Mouse (Mus musculus) spleen, adult 2 months (tissue): ENCODE data around the gene Slit3. TPM values are rescaled to one million over a fixed set of nuclear protein-coding genes. Genes with fewer than 3 reads are reported as not detected.

Source experiments
- DNase-seq, 2 experiments: peaks; one replicate each; pipeline versions ENCODE4 v3.0.0 to v3.0.0-alpha.2; 2012 to 2021; ENCODE audit warnings: low spot score in 2 of 2, low read depth in 1 of 2
- H3K27ac ChIP-seq: fragments of 200-500 bp; 2 replicates; pipeline ENCODE4 v1.5.1; 2012; ENCODE audit warnings: low read length, inconsistent platforms; ENCODE audit not compliant: insufficient read depth
- H3K27me3 ChIP-seq: fragments of 200-500 bp; 2 replicates; pipeline ENCODE4 v1.6.1; 2012; ENCODE audit warnings: mild to moderate bottlenecking, moderate library complexity, low read length, inconsistent platforms; ENCODE audit not compliant: control insufficient read depth, insufficient read depth
- H3K36me3 ChIP-seq: fragments of 200-500 bp; 2 replicates; pipeline ENCODE4 v1.6.1; 2012; ENCODE audit warnings: mild to moderate bottlenecking, low read length, inconsistent platforms; ENCODE audit not compliant: control insufficient read depth, insufficient read depth
- H3K4me1 ChIP-seq: fragments of 200-500 bp; 2 replicates; pipeline ENCODE4 v1.6.1; 2011; ENCODE audit warnings: inconsistent platforms; ENCODE audit not compliant: control insufficient read depth, insufficient read depth, insufficient read length
- H3K4me3 ChIP-seq: fragments of 200-500 bp; 2 replicates; pipeline ENCODE4 v1.5.1; 2011; ENCODE audit warnings: mild to moderate bottlenecking, inconsistent platforms; ENCODE audit not compliant: insufficient read depth, insufficient read length; ENCODE audit errors: extremely low read depth
- CTCF ChIP-seq: fragments of 200-500 bp; IDR thresholded peaks from 2 replicates; pipeline ENCODE4 v1.5.1; 2011; ENCODE audit warnings: mild to moderate bottlenecking, inconsistent platforms; ENCODE audit not compliant: insufficient read depth, insufficient read length, insufficient replicate concordance; ENCODE audit errors: extremely low read depth
- POLR2A ChIP-seq: fragments of 200-500 bp; IDR thresholded peaks from 2 replicates; pipeline ENCODE4 v1.6.1; 2011; ENCODE audit warnings: low read depth, low read length, inconsistent platforms
- whole genome bisulfite sequencing: fragments of 180-500 bp; shearing (Covaris S2); methylation state at CpG from one replicate; pipeline ENCODE4 v1.1.7; 2018; 5-methylcytosine and 5-hydroxymethylcytosine counted together
- polyA plus RNA-seq: library from polyadenylated mRNA; depleted of rRNA; stranded (reverse); fragments of >200 nt; gene quantifications from 2 replicates; pipeline ENCODE4 v1.2.3, GENCODE M21; 2012

Gene Slit3
- polyA plus RNA-seq, 1 experiment: 6.6 TPM

DNA sequence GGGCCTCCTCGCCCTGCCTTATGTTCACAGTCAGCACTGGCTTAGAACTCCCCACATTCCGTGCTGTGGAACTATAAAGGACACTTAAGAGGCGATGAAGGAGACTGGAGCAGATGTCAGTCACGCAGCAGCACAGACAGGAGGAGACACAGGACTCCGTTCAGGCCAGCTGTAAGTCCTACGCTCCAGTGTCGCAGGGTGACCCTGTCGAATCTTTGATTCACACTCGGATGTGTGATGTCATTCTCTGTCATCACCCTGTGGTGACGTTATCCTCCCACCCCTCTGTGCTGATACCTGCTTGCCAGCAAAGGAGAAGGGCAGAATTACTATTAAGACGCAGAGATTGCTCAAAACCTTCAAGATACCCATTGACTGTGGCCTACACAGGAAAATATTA lies 448.9 kb downstream of the Slit3 start:
- H3K4me3 ChIP-seq: no peak overlapping the region
- DNase-seq: no peak
- WGBS: 85% methylated on average over 11 of the region's 11 CpGs

DNA sequence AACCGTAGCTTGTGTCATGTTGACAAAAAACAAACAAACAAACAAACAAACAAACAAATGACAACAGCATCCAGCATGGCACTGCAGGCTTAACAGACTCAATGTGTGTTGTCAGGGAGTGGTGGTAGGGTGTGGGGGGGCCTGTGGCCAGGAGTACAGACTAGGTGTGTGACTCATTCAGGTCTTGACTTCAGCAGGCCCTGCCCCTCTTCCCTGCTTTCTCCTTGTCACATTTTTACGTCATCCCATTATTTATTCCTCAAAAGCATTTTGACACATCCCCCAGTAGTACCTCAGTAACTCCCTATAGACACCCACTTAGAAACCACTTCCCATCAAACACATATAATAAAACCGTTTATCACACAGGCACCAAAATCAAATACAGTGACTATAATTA lies 450.9 kb downstream of the Slit3 start:
- no peaks in the 10 kb centered on the region for H3K36me3 ChIP-seq
- no peak for TF ChIP-seq CTCF
- TF ChIP-seq POLR2A: no peak
- H3K4me1 ChIP-seq: no peaks in the 10 kb centered on the region
- DNase-seq: no peak
- no peak overlapping the region for H3K27ac ChIP-seq
- 73% methylated on average over 3 of the region's 3 CpGs for WGBS
- H3K4me3 ChIP-seq: no peak overlapping the region
- no peaks in the 10 kb centered on the region for H3K27me3 ChIP-seq

More for the DNA sequence above, 448.9 kb downstream of the Slit3 start:
- H3K4me1 ChIP-seq: no peaks in the 10 kb centered on the region
- no peaks in the 10 kb centered on the region for H3K27me3 ChIP-seq
- no peak overlapping the region for H3K27ac ChIP-seq
- H3K36me3 ChIP-seq: no peaks in the 10 kb centered on the region
- TF ChIP-seq CTCF (no peak), POLR2A (no peak)

DNA sequence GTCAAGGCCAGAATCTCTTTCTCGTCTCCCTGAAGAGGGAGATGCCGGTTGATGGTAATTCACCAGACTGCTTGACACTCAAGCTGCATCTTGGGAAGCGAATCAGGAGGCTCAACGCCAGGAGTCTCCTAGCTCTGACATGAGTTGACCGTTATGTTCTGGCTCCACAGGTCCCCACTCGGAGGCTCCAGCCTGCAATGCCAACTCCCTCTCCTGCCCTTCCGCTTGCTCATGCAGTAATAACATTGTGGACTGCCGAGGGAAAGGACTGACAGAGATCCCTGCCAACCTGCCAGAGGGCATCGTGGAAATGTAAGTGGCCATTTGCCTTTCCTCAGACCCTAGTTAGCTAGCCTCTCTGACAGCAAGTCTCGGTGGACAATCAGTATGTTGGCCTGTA lies 457.8 kb downstream of the Slit3 start:
- 93% methylated on average over 10 of the region's 10 CpGs for WGBS
- Histone ChIP-seq H3K27me3 (no peaks in the 10 kb centered on the region), H3K4me3 (no peak overlapping the region), H3K27ac (no peak overlapping the region), H3K36me3 (no peaks in the 10 kb centered on the region), H3K4me1 (no peaks in the 10 kb centered on the region)
- no peak for DNase-seq
- TF ChIP-seq CTCF: no peak
- TF ChIP-seq POLR2A: no peak

DNA sequence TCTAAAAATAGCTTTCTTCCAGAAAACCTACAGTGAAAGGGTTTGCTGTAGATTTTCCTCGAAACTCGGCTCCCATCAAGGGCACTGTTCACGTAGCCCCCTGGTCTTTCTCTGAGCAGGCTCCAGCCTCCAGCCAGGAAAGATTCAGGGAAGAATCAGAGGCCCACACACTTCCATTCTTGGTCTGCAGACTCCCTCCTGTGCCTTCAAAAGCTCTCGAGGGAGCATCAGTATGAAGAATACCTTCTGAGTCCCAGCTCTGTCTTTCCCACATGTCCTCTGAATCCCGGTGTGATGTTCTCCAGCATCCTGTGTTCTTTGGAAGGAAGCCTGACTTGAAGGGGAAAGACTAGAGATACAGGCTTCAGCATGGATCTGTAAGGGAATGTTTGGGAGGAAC lies 461.6 kb downstream of the Slit3 start:
- WGBS: 81% methylated on average over 5 of the region's 5 CpGs
- Histone ChIP-seq H3K36me3 (no peaks in the 10 kb centered on the region), H3K4me3 (no peak overlapping the region), H3K27me3 (no peaks in the 10 kb centered on the region), H3K27ac (no peak overlapping the region), H3K4me1 (no peaks in the 10 kb centered on the region)
- TF ChIP-seq CTCF: no peak
- no peak for TF ChIP-seq POLR2A
- DNase-seq: no peak

DNA sequence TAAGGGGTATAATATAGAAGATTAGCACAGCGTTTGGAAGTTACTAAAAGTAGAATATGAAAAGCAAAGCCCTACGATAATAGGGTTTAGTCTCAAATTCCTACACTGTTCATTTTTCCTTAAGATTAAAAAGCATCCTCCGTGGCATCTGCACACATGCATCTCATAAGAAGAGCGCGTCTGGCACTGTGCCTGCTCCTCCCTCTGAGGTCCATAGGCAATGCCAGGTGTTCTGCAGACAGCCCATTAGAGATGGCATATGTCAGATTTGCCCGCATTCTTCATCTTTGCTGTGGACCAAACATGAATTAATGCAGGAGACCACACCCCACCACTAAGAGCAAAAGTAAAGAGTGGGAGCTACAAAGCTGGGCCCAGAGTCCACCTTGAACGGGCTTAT lies 462.6 kb downstream of the Slit3 start:
- H3K27me3 ChIP-seq: no peaks in the 10 kb centered on the region

DNA sequence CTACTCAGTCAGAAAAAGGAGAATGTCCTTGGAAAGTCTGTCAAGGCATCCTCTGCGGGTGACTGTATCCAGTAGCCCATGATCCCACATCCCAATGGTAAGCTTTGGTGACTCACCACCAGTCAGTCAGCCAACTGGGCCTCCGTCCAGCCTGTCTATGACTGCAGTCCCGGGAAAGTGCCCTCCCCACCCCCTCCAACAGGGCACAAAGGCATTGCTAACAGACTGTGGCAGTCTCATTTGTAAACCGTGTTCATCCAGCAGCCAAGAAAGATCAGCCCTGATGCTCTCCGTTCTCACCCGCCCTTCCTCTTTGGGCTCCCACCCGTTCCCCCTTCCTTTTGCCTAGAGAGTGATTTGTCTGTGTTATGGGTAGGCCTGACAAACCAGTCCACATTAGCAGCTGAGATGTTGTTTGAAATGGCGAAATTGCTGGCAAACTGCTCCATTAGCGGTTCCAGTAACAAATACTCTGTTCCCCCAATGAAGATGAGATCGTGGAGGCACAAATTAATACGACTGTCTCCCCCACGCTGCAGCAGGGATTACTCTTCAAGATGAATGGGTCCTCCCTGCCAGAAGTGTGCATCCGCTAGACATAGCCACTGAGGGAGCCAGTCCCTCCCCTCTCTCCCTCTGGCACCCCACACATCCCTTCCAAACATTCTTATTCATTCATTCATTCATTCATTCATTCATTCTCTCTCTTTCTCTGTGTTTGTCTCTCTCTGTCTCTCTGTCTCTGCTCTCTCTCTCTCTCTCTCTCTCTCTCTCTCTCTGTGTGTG lies 466.3 kb downstream of the Slit3 start:
- WGBS: 75% methylated on average over 13 of the region's 13 CpGs
- Histone ChIP-seq H3K4me1 (no peaks in the 10 kb centered on the region), H3K4me3 (no peak overlapping the region), H3K36me3 (no peaks in the 10 kb centered on the region), H3K27ac (no peak overlapping the region), H3K27me3 (no peaks in the 10 kb centered on the region)
- TF ChIP-seq POLR2A: no peak
- TF ChIP-seq CTCF: no peak
- DNase-seq: no peak

More for the DNA sequence above, 462.6 kb downstream of the Slit3 start:
- 92% methylated on average over 7 of the region's 7 CpGs for WGBS
- Histone ChIP-seq H3K4me1 (no peaks in the 10 kb centered on the region), H3K4me3 (no peak overlapping the region), H3K36me3 (no peaks in the 10 kb centered on the region), H3K27ac (no peak overlapping the region)
- DNase-seq: no peak
- TF ChIP-seq CTCF (no peak), POLR2A (no peak)

DNA sequence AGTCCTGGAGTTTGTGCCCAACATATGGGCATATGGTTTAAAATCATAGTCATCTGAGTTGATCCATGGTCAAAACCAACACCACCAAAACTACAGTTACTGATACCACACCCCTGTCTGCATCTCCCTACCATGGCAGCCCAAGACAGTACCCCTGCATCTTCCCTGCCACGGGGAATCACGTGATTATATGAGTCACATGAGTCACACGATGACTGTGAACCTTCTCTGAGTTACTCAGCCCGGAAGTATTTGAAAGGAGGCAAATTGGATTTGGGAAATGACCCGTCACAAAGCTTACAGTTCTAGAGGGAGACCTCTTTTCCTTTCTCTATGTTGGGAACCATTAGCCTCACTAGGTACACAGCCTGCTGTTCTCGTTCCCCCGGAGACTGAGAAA lies 468.9 kb downstream of the Slit3 start:
- no peaks in the 10 kb centered on the region for H3K27me3 ChIP-seq
- no peak overlapping the region for H3K27ac ChIP-seq
- no peaks in the 10 kb centered on the region for H3K4me1 ChIP-seq
- TF ChIP-seq POLR2A (no peak), CTCF (no peak)
- H3K36me3 ChIP-seq: no peaks in the 10 kb centered on the region
- WGBS: 88% methylated on average over 7 of the region's 7 CpGs
- H3K4me3 ChIP-seq: no peak overlapping the region
- DNase-seq: no peak
